Mouse (Mus musculus) A20 (cell line): ENCODE data around the gene Aatf.

ENCODE experiments used
- DNase-seq: peaks from one replicate; pipeline ENCODE4 v3.0.0-alpha.2; 2011; ENCODE audit warnings: low read depth, low spot score

Aatf gene

DNA sequence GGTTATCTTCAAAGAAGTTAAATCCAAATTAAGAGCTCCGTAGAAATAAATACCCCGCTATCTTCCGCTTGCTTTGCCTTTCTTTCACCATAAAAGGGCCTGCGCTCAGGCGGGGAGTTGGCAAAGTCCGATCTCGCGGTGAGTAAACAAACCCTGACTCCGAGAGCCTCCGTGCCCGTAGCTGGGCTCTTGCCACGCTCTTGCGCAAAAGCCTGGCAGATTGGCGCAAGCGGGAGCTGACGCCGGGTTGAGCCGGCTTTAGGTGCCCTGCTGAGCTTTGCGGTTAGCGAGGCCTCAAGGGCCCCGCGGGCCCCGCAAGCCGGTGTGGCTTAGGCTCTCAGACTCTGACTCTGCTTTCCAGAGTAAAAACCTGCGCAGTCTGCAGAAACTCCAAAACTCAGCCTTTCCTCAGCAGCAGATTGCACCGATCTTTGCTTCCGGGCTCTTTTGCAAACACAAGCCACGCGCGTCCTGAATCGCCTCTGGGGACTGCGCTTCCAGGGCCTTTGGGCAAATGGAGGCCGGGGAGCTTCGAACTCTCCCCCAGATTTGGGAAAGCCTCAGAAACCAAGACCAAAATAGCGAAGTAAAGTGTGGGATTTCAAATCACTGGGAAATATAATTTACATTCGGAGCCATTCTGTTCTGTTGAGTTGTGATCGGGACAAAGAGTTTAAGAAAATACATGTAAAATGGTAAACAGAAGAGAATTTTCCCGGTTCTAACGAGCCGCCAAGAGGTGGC is 9.4 kb upstream of the Aatf start:
- DNase-seq = no peak

DNA sequence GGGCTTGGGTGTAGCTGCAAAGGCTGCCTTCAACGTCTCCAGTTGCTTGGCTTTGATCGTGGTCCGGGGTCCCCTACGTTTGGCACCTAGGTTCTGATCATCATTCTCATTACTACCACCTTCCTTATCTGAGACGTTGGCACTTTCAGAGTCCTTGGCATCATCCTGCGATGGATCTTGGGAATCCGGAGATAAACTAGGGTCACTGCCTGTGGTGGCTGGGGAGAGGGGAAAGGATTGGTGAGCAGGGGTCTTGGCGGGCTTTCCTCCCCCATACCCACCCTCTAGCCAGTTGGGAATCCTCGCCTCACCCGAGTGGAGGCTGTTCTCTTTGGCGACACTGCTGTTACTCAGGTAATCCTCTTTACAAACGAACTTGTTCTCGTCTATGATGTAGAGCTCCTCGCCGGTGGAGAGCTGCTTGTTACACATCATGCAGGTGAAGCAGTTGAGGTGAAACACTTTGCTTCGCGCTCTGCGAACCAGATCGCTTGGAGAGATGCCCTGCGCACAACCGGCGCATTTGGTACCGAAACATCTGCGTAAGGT is 8.5 kb upstream of the Aatf start:
- DNase-seq = no peak

- DNase-seq = no peak
These were observed 7.7 kb upstream of the Aatf start for GRCm38 (mm10) chr11:84521071-84521390.

GRCm38 (mm10) chr11:84520269-84521070 is 7.1 kb upstream of the Aatf start:
- DNase-seq = no peak

DNA sequence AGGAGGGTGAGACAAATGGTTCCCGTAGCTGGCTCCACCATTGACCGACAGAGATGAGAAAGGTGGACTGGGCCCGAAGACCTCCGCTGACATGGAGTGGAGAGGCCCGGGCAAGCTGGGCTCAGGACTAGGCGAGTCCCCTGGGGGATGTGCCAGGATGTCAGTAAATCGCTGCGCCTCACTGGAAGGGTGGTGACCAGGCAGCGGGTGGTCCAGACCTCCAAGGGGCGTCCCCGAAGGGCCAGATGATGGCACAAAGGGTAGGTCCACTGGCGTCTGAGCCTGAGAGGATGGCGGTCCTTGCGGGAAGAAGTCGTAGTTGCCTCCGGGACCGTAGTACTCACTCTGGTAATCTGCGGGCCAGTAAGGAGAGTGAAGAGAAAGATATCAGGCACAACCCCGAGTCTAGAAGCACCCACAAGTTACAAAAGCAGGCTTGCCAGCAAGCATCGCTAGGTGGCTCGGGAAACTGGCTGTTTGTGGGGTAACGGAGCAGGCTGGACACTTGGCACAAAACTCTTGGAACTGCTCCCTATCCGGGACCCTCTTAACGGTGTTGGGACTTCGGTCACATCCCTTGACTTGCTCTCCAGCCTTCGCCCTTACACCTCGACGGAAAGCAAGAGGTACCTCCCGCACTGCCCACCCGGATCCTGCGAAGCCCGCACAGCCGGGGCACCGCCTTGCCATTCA is 6.4 kb upstream of the Aatf start:
- DNase-seq = no peak

- no peak for DNase-seq
These were observed 5.7 kb upstream of the Aatf start for GRCm38 (mm10) chr11:84519036-84519435.

DNA sequence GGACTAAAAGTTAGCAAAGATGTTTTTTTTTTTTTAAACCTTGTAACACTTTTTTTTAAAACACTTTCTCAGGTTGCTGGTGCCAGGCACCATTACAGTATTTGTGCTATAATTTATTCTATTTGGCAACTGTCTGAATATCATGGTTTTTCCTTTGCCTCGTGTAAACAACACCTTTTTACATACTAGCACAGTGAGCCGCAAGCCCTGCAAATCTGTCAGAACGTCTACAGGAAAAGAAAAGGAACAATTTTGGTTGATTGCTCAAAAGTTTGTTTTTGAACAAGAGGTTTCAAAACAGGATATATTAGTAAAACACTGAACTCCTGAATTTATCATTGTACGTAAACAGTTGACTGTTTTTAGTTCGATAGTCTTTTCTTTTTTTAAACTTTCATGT is 4.9 kb upstream of the Aatf start:
- no peak for DNase-seq

DNA sequence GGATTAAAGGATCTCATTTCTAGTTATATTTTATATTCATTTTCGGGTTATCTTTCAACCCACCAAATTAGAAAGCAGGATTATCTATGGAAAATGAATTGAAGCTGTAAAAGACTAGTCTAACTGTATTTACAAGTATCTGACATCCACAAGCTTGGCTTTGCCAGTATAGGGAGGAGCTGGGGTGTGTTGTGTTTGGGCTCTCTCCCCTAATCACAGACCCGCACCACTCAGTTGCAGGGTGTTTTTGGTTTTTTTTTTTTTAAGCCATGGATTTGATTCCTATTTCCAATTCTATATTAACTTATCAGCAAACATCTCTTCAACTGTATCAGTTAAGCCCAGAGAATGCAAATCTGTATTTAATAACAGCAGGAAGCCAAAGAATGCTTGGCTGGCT is 4.1 kb upstream of the Aatf start:
- DNase-seq = no peak

DNA sequence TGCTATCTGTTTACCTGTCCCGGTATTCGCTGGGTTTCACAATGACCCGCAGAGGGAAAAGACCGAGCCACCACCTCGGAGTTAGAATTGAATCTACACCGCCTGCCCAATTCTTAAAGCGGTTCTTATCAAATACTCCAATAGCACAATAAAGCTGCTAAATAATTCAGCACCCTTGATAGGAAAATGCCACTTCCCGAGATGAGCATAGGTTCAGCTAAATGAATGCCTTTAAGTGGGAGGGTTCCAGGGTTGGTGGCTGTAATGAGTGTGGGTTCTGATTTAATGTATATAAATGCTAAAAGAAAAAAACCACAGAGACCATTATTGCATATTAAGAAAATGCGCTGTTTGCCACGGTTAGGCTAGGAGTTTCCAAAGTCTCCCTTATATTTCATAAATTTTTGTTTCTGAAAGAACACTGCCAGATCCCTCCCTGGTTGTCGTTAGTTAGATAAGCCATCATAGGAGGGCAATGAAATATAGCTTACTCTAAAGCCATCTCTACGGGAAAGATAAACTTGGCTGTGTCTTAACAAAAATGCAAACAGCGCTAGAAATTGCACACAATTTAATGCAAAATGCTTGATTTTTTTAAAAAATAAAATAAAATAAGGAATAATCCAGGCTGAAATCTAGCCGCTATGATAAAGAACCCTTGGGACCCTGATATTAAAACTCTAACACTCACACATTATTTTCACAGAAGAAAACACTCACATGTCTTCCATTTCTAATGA is 3.3 kb upstream of the Aatf start:
- DNase-seq = no peak

- no peak for DNase-seq
These were observed 1.3 kb downstream of the Aatf start for GRCm38 (mm10) chr11:84512031-84512430.

- DNase-seq = no peak
These were observed 9.0 kb downstream of the Aatf start for GRCm38 (mm10) chr11:84504296-84504695.

DNA sequence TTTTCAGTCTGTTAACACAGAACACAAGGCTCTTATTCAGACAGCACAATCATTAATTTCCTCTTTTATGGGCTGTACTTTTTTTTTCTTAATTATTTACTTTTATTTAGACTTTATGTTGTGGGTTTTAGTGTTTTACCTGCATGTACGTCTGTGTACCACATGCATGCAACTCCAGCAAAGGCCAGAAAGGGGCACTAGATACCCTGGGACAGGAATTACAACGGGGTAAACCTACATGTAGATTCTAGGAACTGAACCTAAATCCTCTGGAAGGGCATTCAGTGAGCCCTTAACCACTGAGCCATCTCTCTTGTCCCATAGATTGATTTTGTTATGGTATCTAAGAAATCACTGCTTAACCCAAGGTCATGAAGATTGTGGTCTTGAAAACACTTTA is 15.4 kb downstream of the Aatf start:
- DNase-seq = no peak

- DNase-seq = no peak
These were observed 16.4 kb downstream of the Aatf start for GRCm38 (mm10) chr11:84496901-84497300.

- DNase-seq = no peak
These were observed 17.5 kb downstream of the Aatf start for GRCm38 (mm10) chr11:84495774-84496173.

- DNase-seq = peak; percentile 23
These were observed 31.7 kb downstream of the Aatf start for GRCm38 (mm10) chr11:84481661-84482060.

DNA sequence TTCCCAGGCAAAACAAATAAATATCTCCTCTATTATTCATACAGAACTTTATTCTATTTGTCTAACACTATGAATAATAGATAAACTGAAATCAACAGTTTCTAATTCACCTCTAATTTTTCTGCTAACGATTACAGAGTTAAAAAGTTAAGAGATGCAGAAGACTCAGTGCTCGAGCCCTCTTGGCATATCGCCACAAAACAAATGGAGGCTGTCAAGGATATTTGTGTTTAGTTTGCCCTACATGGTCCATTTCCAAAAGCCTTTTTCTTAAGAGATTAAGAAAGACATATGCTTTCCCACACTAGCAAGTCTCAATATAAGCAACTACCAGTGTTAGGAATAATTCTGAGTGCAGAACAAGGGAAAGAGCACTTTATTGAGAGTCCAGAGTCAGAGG is 32.9 kb downstream of the Aatf start:
- no peak for DNase-seq

DNA sequence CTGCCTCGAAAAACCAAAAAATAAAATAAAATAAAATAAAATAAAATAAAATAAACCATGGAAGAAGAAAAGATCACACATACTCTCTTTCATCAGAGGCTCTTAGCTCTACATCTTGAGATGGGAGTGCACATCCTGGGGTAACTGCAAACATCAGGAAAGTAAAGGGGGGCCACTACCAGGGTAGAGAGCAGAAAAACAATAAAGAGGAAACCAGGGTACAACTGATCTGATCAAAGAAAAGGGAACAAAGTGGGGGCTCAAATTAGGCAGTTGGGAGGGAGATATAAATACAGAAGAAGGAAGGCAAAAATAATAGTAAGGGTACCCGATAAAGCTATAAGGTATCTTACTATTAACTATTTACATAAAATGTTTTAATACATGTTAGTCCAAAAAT is 36.7 kb downstream of the Aatf start:
- no peak for DNase-seq

GRCm38 (mm10) chr11:84475991-84476390 is 37.3 kb downstream of the Aatf start:
- no peak for DNase-seq

- DNase-seq = no peak
These were observed 40.1 kb downstream of the Aatf start for GRCm38 (mm10) chr11:84473093-84473667.

DNA sequence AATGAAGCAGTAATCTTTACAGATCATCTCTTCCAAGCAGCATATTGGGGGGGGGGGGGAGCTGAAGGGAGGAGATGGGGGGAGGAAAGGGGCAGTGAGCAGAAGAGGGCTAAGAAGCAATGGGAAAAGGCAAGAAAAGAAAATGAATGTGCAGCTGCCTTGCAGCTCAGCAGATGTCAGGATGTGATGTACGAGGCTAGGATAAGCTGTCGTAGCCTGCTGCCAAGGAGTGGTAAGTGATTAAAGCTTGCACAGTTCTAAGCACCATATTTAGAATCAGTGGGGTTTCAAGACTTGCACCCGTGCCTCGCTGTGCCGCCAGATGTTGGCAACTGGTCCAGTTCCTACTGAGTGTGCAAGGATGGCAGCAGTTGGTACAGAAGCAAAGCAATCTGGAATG is 48.8 kb downstream of the Aatf start:
- no peak for DNase-seq

- no peak for DNase-seq
These were observed 59.4 kb downstream of the Aatf start for GRCm38 (mm10) chr11:84453901-84454300.
